Mouse (Mus musculus) embryonic facial prominence, embryonic 10.5 days (tissue): ENCODE data around the gene Dip2c. TPM values are rescaled to one million over a fixed set of nuclear protein-coding genes. Genes with fewer than 3 reads are reported as not detected.

ENCODE experiments used
- DNase-seq: peaks from one replicate; pipeline ENCODE4 v3.0.0-alpha.2; 2017; ENCODE audit warnings: low spot score
- H3K27ac ChIP-seq: fragments of 300-500 bp; sonication (generic); replicated peaks from 2 replicates; pipeline ENCODE4 v1.5.1; 2016; ENCODE audit warnings: mild to moderate bottlenecking
- H3K27me3 ChIP-seq: fragments of 300-500 bp; sonication (generic); replicated peaks from 2 replicates; pipeline ENCODE4 v1.6.1; 2016; ENCODE audit warnings: low read depth, mild to moderate bottlenecking; ENCODE audit not compliant: poor library complexity, severe bottlenecking
- H3K36me3 ChIP-seq: fragments of 300-500 bp; sonication (generic); replicated peaks from 2 replicates; pipeline ENCODE4 v1.6.1; 2016; ENCODE audit warnings: mild to moderate bottlenecking, moderate library complexity
- H3K4me1 ChIP-seq: fragments of 300-500 bp; sonication (generic); 2 replicates; pipeline ENCODE4 v1.6.1; 2016
- H3K4me3 ChIP-seq: fragments of 300-500 bp; sonication (generic); 2 replicates; pipeline ENCODE4 v1.5.1; 2016; ENCODE audit warnings: mild to moderate bottlenecking, moderate library complexity
- H3K9me3 ChIP-seq: fragments of 300-500 bp; sonication (generic); 2 replicates; pipeline ENCODE4 v1.6.1; 2016; ENCODE audit warnings: mild to moderate bottlenecking
- WGBS: fragments of 180-500 bp; shearing (Covaris S2); methylation state at CpG from one replicate; pipeline ENCODE4 v1.1.7; 2016; 5-methylcytosine and 5-hydroxymethylcytosine counted together
- polyA plus RNA-seq: library from polyadenylated mRNA; unstranded; fragments of >200 nt; fragmentation: Nextera tagmentation; extraction: Ambion mirVana; gene quantifications from 2 replicates; pipeline ENCODE4 v1.2.1, GENCODE M21; 2016

The Dip2c gene
- polyA plus RNA-seq, 1 experiment from 2014 or later, result 4.6 TPM

- 87% methylated on average over 3 of the region's 3 CpGs for WGBS
- Histone ChIP-seq H3K4me3 (no peak overlapping the region), H3K27ac (no peak overlapping the region)
Observed at GRCm38 (mm10) chr13:9489696-9490095, 213.4 kb downstream of the Dip2c start.

GRCm38 (mm10) chr13:9494726-9495125, 218.4 kb downstream of the Dip2c start:
- DNase-seq, result no peak
- no peaks in the 10 kb centered on the region for H3K9me3 ChIP-seq
- 61% methylated on average over 21 of the region's 21 CpGs for WGBS
- 0 out of 2 replicates have a peak, but pooled peaks cover 4% of the 10 kb centered on the region for H3K4me1 ChIP-seq
- H3K27ac ChIP-seq, result no peak overlapping the region
- peak overlapping the region; percentile 32 for H3K4me3 ChIP-seq
- no peaks in the 10 kb centered on the region for H3K27me3 ChIP-seq
- H3K36me3 ChIP-seq, result no peaks in the 10 kb centered on the region

More at GRCm38 (mm10) chr13:9489696-9490095, 213.4 kb downstream of the Dip2c start:
- DNase-seq, result no peak
- H3K9me3 ChIP-seq, result no peaks in the 10 kb centered on the region
- 0 out of 2 replicates have a peak, but pooled peaks cover 4% of the 10 kb centered on the region for H3K4me1 ChIP-seq
- no peaks in the 10 kb centered on the region for H3K27me3 ChIP-seq
- H3K36me3 ChIP-seq, result no peaks in the 10 kb centered on the region

GRCm38 (mm10) chr13:9504118-9504856, 228.0 kb downstream of the Dip2c start:
- H3K27me3 ChIP-seq, result no peaks in the 10 kb centered on the region
- DNase-seq, result no peak
- no peak overlapping the region for H3K4me3 ChIP-seq
- no peaks in the 10 kb centered on the region for H3K36me3 ChIP-seq
- 75% methylated on average over 6 of the region's 6 CpGs for whole genome bisulfite sequencing
- no peak overlapping the region for H3K27ac ChIP-seq
- H3K9me3 ChIP-seq, result no peaks in the 10 kb centered on the region
- H3K4me1 ChIP-seq, result no peaks in the 10 kb centered on the region

GRCm38 (mm10) chr13:9538556-9538955, 262.2 kb downstream of the Dip2c start:
- no peaks in the 10 kb centered on the region for H3K4me1 ChIP-seq

GRCm38 (mm10) chr13:9547698-9548344, 271.5 kb downstream of the Dip2c start:
- no peaks in the 10 kb centered on the region for H3K27me3 ChIP-seq
- no peak overlapping the region for H3K4me3 ChIP-seq
- whole genome bisulfite sequencing, result 14% methylated on average over 9 of the region's 9 CpGs

More at GRCm38 (mm10) chr13:9538556-9538955, 262.2 kb downstream of the Dip2c start:
- Histone ChIP-seq H3K9me3 (no peaks in the 10 kb centered on the region), H3K27me3 (no peaks in the 10 kb centered on the region), H3K36me3 (no peaks in the 10 kb centered on the region), H3K4me3 (no peak overlapping the region), H3K27ac (no peak overlapping the region)
- DNase-seq, result no peak

GRCm38 (mm10) chr13:9562099-9562498, 285.8 kb downstream of the Dip2c start:
- no peaks in the 10 kb centered on the region for H3K36me3 ChIP-seq
- 92% methylated on average over 1 of the region's 1 CpGs for WGBS
- H3K4me3 ChIP-seq, result no peak overlapping the region
- no peaks in the 10 kb centered on the region for H3K27me3 ChIP-seq
- DNase-seq, result no peak
- H3K27ac ChIP-seq, result no peak overlapping the region
- no peaks in the 10 kb centered on the region for H3K4me1 ChIP-seq
- no peaks in the 10 kb centered on the region for H3K9me3 ChIP-seq

More at GRCm38 (mm10) chr13:9547698-9548344, 271.5 kb downstream of the Dip2c start:
- no peak for DNase-seq
- no peak overlapping the region for H3K27ac ChIP-seq
- 0 out of 2 replicates have a peak, but pooled peaks cover 5% of the 10 kb centered on the region for H3K36me3 ChIP-seq
- peaks cover 7% of the 10 kb centered on the region for H3K4me1 ChIP-seq
- H3K9me3 ChIP-seq, result no peaks in the 10 kb centered on the region

- H3K4me1 ChIP-seq, result no peaks in the 10 kb centered on the region
- H3K27me3 ChIP-seq, result no peaks in the 10 kb centered on the region
- no peaks in the 10 kb centered on the region for H3K9me3 ChIP-seq
- no peak overlapping the region for H3K27ac ChIP-seq
- H3K36me3 ChIP-seq, result no peaks in the 10 kb centered on the region
- no peak overlapping the region for H3K4me3 ChIP-seq
- 10% methylated on average over 2 of the region's 2 CpGs for WGBS
- peak; percentile 37 for DNase-seq
Observed at GRCm38 (mm10) chr13:9562921-9563320, 286.6 kb downstream of the Dip2c start.

- H3K36me3 ChIP-seq, result peaks cover 16% of the 10 kb centered on the region
- no peaks in the 10 kb centered on the region for H3K27me3 ChIP-seq
- WGBS, result 93% methylated on average over 5 of the region's 5 CpGs
- H3K9me3 ChIP-seq, result no peaks in the 10 kb centered on the region
- no peak overlapping the region for H3K4me3 ChIP-seq
- no peak overlapping the region for H3K27ac ChIP-seq
- no peak for DNase-seq
- no peaks in the 10 kb centered on the region for H3K4me1 ChIP-seq
Observed at GRCm38 (mm10) chr13:9568852-9569251, 292.5 kb downstream of the Dip2c start.

- Histone ChIP-seq H3K27me3 (no peaks in the 10 kb centered on the region), H3K4me3 (no peak overlapping the region), H3K9me3 (no peaks in the 10 kb centered on the region), H3K27ac (no peak overlapping the region), H3K4me1 (no peaks in the 10 kb centered on the region), H3K36me3 (no peaks in the 10 kb centered on the region)
- 88% methylated on average over 4 of the region's 4 CpGs for WGBS
- no peak for DNase-seq
Observed at GRCm38 (mm10) chr13:9576686-9577085, 300.4 kb downstream of the Dip2c start.

GRCm38 (mm10) chr13:9578456-9578855, 302.1 kb downstream of the Dip2c start:
- Histone ChIP-seq H3K27ac (no peak overlapping the region), H3K4me1 (no peaks in the 10 kb centered on the region), H3K9me3 (no peaks in the 10 kb centered on the region), H3K36me3 (no peaks in the 10 kb centered on the region), H3K4me3 (no peak overlapping the region), H3K27me3 (no peaks in the 10 kb centered on the region)
- no peak for DNase-seq
- 94% methylated on average over 4 of the region's 4 CpGs for WGBS

- DNase-seq, result no peak
- H3K27me3 ChIP-seq, result no peaks in the 10 kb centered on the region
- H3K27ac ChIP-seq, result no peak overlapping the region
- no peaks in the 10 kb centered on the region for H3K4me1 ChIP-seq
- H3K9me3 ChIP-seq, result no peaks in the 10 kb centered on the region
- H3K36me3 ChIP-seq, result no peaks in the 10 kb centered on the region
- no peak overlapping the region for H3K4me3 ChIP-seq
Observed at GRCm38 (mm10) chr13:9581821-9582220, 305.5 kb downstream of the Dip2c start.

GRCm38 (mm10) chr13:9583579-9583978, 307.3 kb downstream of the Dip2c start:
- no peak overlapping the region for H3K4me3 ChIP-seq
- no peaks in the 10 kb centered on the region for H3K36me3 ChIP-seq
- H3K9me3 ChIP-seq, result no peaks in the 10 kb centered on the region
- H3K4me1 ChIP-seq, result no peaks in the 10 kb centered on the region
- DNase-seq, result no peak
- H3K27me3 ChIP-seq, result no peaks in the 10 kb centered on the region
- H3K27ac ChIP-seq, result no peak overlapping the region
